Mouse (Mus musculus): ENCODE results near the gene Ccdc70.
"Not testable (repeated sequence)": the region's sequence is repeated elsewhere in the genome, so short reads cannot be mapped to it uniquely, and the experiment has no call there.

Gene Ccdc70

GRCm38 (mm10) chr8:21969475-21969874 is at the start of gene Ccdc70:
TSS of gene Ccdc70 (plus strand) at chr8:21969775.
- no peak for DNase-seq

- not testable (repeated sequence) for DNase-seq
Measured at GRCm38 (mm10) chr8:21930754-21931153, 38.8 kb upstream of the Ccdc70 start.

DNA sequence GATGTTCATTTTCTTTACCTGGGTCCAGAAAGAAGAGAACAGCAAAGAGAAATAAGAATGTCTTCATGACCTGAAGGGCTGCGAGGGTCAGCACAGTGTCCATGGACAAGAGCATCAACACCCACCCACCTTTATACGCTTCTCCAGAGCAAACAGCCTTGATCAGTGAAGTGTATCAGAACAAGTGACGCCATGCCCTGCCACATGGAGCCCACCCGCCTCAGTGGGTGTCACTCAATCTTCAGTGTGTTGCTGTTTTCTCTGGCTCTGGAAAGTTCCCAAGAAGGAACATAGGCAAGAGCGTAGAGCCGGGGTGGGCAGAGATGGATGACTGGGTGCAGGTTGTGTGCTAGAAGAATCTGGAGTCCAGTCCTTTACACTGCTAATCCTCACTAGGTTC is 37.0 kb upstream of the Ccdc70 start, which contains the start of gene Defb15:
Defb15 (minus strand) TSS at position 101 of the 400 bp plus-strand sequence.
- no peak for DNase-seq

- DNase-seq = not testable (repeated sequence)
Measured at GRCm38 (mm10) chr8:21938052-21938451, 31.5 kb upstream of the Ccdc70 start, which contains the start of gene Defb35. TSS of gene Defb35 (plus strand) at chr8:21938352.

DNA sequence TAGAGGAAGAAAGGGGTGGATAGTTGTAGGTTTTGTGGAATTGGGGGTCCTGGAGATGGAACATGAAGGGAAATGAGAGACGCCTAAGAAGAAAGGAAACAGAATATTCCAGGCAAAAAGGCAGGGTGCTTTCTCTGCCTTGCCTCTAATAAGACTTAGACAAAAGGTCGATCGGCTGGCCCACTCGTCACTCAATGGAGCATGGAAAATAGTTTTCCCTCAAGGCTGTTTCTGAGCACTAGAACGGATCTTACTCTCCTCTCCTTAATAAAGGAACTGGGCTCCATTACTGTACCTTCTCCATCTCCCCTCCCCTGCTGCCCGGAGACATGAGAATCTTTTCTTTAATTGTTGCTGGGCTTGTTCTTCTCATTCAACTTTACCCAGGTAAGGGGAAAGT is 23.1 kb upstream of the Ccdc70 start, which contains the start of gene Defb13:
Defb13 (plus strand) TSS at position 301 of the 400 bp plus-strand sequence.
- DNase-seq = no peak

GRCm38 (mm10) chr8:21947311-21948017 is 22.1 kb upstream of the Ccdc70 start:
- no peak for DNase-seq

DNA sequence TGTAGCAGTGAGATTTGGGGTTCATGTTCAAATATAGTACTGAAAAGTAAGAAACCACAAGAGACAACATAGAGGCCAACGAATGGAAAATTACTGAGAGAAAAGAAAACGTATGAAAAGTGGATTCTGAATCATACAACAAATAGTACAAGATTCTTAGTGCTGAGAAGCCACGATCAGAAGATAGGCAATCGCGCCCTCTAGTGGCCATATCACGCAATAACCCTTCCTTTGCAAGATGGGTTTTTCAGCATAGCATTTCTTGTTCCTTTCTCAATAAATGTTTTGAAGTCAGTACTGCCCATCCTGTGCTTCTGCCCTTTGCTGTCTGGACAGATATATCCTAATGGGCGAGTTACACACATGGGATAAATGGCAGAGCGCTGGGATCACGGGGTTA is 14.3 kb upstream of the Ccdc70 start:
- DNase-seq = peak; percentile 3

DNA sequence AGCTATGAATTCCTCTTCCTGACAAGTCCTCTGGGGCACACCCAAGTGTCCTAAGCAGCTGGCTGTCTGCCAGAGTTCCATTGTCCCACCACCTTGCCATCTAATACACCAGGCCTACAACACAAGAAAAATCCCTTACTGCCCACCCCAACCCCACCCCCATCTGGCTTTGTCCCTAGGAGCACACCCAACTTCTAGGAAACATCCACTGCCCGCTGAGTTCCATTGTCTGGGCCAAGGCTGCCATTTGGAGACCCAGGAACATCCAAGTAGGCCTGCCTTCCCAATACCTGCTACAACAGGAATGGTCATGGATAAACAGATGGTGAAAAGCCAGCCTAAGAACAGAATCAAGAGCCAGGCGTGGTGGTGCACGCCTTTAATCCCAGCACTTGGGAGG is 13.2 kb upstream of the Ccdc70 start:
- DNase-seq = no peak

- no peak for DNase-seq
Measured at GRCm38 (mm10) chr8:21958414-21958813, 11.2 kb upstream of the Ccdc70 start, which contains the start of gene Fam90a1a. TSS of gene Fam90a1a (plus strand) at chr8:21958714.

DNA sequence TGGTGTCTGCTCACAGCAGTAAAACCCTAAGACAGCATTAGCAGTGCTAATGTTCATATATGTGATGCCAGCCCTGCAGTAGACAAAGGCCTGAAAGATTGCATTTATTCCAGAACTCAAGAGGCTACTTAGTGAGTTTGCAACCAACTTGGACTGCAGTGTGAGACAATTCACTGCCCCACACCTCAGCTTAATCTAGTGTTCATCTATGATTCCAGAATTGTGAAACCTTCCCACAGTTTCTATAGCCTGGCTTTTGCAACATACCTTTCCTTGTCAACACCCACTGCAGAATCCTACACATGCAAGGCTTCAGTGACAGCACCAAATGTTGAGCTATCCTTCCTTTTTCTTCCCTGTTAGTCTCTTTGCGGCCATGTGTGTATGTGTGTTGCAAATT is 2.9 kb upstream of the Ccdc70 start:
- DNase-seq = no peak

GRCm38 (mm10) chr8:21978193-21978592 is 8.6 kb downstream of the Ccdc70 start:
- no peak for DNase-seq

- peak; percentile 13 for DNase-seq
Measured at GRCm38 (mm10) chr8:21981664-21982337, 12.2 kb downstream of the Ccdc70 start.

DNA sequence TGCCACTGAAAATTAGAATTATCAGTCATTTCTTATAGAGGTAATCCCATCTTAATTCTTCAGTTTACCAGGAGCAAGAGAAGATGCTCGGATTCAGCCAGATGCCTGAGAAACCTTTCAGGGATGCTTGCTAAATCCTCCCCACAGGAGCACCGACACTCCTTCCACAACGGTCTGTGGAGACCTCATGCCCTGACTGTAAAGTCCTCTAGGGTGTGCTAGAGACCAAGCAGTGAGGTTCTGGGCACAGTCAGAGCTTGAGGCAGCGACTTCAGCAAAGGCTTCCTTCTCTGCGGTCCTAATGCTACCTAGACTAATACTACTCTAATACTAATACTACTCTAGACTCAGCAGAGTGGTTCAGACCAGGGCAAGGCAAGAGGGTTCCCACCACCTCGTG is 22.6 kb downstream of the Ccdc70 start:
- DNase-seq = peak; percentile 46

DNA sequence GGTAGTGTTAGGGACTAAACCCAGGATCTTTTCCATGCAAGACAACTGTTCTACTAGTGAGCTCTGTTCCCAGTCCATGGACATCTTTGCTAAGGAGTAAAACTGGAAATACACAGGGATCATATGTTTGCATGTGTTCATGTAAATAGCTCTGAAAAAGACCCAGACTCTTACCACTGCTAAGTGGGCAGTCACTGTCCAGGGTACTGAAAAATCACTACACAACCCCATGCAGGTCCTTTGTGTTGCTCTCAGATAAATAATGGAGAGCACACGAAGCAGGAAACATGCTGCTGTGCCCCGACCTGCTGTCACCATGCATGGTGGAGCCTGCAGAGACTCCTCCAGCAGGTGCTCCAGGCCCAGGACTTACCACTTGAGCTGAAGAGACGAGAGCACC is 25.6 kb downstream of the Ccdc70 start:
- no peak for DNase-seq

GRCm38 (mm10) chr8:22004750-22005522 is 35.4 kb downstream of the Ccdc70 start:
- no peak for DNase-seq

DNA sequence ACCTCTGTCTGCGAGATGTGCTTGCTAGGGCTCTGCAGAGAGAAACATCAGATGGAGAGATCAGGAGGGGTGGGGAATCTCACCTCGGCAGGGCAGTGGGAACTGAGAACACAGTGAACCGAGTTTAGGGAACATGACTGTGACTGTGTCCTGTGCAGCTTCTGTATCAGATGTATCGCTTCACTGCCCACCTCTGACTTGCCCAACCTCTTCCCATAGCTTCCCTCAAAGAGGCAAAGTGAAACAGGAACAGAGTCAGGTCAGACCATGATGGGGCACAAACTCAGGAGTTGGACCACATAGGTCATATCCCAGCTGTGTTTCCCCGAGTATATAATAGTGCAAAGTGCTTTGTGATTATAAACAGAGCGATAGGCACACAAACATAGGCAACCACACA is 36.8 kb downstream of the Ccdc70 start:
- no peak for DNase-seq

DNA sequence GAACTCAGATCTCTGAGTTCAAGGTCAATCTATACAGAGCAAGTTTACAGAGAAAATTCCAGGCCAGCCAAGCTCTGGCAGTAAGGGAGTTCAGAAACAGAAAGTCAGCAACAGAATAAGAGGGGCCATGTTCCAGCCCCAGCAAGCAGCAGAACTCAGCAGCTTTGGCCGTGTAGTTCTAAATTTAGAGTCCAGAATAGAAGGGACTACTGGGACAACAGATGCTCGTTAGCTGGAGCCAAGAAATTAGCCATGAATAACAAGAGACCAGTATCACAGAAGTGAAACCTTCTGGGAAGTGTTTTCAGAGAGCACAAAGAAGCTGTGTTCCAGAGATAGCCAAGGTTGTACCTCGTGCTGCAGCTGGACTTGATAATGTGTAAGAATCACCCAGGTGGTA is 39.8 kb downstream of the Ccdc70 start:
- peak; percentile 5 for DNase-seq

DNA sequence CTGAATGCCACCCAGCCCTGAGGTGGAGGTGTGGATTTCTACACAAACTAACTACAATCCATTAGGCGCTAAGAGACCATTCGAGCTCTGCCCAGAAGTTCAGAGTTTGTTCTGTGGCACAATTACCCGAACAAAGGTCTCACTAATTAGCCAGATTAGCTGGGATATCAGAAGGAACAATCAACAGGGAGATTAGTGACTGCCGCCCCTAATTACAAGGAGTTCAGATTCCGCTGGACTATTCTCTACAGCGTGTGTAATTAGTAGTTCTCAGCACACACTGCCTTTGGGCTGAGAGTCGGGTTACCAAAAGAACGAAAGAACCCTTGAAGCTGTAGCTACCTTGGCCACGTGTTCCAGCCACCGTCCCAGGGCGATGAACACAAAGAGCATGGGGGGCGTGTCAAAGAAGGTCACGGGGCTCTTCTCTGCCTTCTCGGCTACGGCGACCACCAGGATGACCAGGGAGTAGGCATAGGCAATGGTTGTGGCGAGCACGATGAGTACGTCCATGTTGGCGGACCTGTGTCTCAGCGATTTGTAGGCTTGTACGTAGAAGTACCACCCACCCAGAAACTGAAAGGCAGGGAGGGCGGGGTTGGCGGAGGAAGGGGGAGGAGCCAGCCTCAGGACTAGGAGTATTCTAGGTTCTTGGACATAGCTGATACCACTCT is 43.6 kb downstream of the Ccdc70 start:
- no peak for DNase-seq

GRCm38 (mm10) chr8:22017731-22018130 is 48.2 kb downstream of the Ccdc70 start:
- DNase-seq = no peak

GRCm38 (mm10) chr8:22019498-22019897 is 49.9 kb downstream of the Ccdc70 start:
- DNase-seq = no peak

DNA sequence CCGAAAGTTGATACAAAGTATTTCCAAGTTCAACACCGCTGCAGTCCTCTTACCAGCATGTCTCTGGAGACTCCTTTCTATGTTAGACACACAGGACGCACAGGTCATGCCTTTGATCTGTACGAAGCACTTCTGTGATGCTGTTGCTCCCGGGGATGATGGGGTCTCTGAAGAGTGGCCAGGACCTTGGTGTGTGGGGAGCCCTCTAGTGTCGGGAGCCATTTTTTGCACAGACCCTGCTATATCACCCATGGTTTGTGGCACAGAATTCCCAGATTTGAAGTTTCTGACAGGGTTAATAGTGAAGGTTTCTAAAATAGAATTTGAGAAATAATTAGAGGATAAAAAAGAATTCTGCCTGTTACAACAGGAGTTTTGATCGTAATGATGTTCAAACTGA is 52.7 kb downstream of the Ccdc70 start:
- DNase-seq = no peak
